Mouse (Mus musculus) intestine, postnatal 0 days (tissue): ENCODE results near the gene Mogat1. TPM values are rescaled to one million over a fixed set of nuclear protein-coding genes. Genes with fewer than 3 reads are reported as not detected.
"Not testable (repeated sequence)": the region's sequence is repeated elsewhere in the genome, so short reads cannot be mapped to it uniquely, and the experiment has no call there.

ENCODE experiments used
- ATAC-seq: fragments of 200-750 bp; cut with Nextera tagmentation; 2 replicates; pipeline ENCODE4 v1.8.0; 2017; ENCODE audit warnings: mild to moderate bottlenecking, moderate TSS enrichment, moderate library complexity
- H3K27ac ChIP-seq: fragments of 300-500 bp; sonication (generic); 2 replicates; pipeline ENCODE4 v1.5.1; 2014; ENCODE audit warnings: mild to moderate bottlenecking, low read depth, low read length, moderate library complexity
- H3K27me3 ChIP-seq: fragments of 300-500 bp; sonication (generic); replicated peaks from 2 replicates; pipeline ENCODE4 v1.6.1; 2014; ENCODE audit warnings: low read length, mixed read lengths; ENCODE audit not compliant: control insufficient read depth, insufficient read depth
- H3K36me3 ChIP-seq: fragments of 300-500 bp; sonication (generic); 2 replicates; pipeline ENCODE4 v1.6.1; 2014; ENCODE audit warnings: mild to moderate bottlenecking, moderate library complexity; ENCODE audit not compliant: control insufficient read depth, insufficient read depth
- H3K4me1 ChIP-seq: fragments of 300-500 bp; sonication (generic); replicated peaks from 2 replicates; pipeline ENCODE4 v1.6.1; 2014; ENCODE audit warnings: antibody characterized with exemption, low read length, mixed read lengths; ENCODE audit not compliant: control insufficient read depth, insufficient read depth
- H3K4me2 ChIP-seq: fragments of 300-500 bp; sonication (generic); replicated peaks from 2 replicates; pipeline ENCODE4 v1.6.1; 2014; ENCODE audit warnings: low read depth, mild to moderate bottlenecking, moderate library complexity
- H3K4me3 ChIP-seq: fragments of 300-500 bp; sonication (generic); 2 replicates; pipeline ENCODE4 v1.5.1; 2014; ENCODE audit warnings: low read depth, low read length
- H3K9ac ChIP-seq: fragments of 300-500 bp; sonication (generic); 2 replicates; pipeline ENCODE4 v1.6.1; 2014; ENCODE audit warnings: mild to moderate bottlenecking, low read depth, low read length
- H3K9me3 ChIP-seq: fragments of 300-500 bp; sonication (generic); 2 replicates; pipeline ENCODE4 v1.6.1; 2016; ENCODE audit warnings: mixed run types; ENCODE audit not compliant: control insufficient read depth
- CTCF ChIP-seq: sonication (generic); IDR thresholded peaks from 2 replicates; pipeline ENCODE4 v1.5.1; 2016; ENCODE audit warnings: low read depth, mild to moderate bottlenecking, control low read depth, antibody characterized with exemption, moderate library complexity
- WGBS: fragments of 180-500 bp; shearing (Covaris S2); extraction: QIAGEN DNeasy Blood & Tissue Kit; methylation state at CpG from one replicate; pipeline ENCODE4 v1.1.7; 2014; 5-methylcytosine and 5-hydroxymethylcytosine counted together
- polyA plus RNA-seq: library from polyadenylated mRNA; unstranded; fragments of >200 nt; fragmentation: Nextera tagmentation; extraction: Ambion mirVana; gene quantifications from 2 replicates; pipeline ENCODE4 v1.2.1, GENCODE M21; 2015

The Mogat1 gene
- polyA plus RNA-seq, 1 experiment from 2014 or later: 0.98 TPM

- H3K27ac ChIP-seq: no peak overlapping the region
- no peak overlapping the region for H3K9ac ChIP-seq
- H3K36me3 ChIP-seq: no peaks in the 10 kb centered on the region
- H3K27me3 ChIP-seq: no peaks in the 10 kb centered on the region
- WGBS: 79% methylated on average over 15 of the region's 15 CpGs
- TF ChIP-seq CTCF: no peak
- no peak overlapping the region for H3K4me2 ChIP-seq
- ATAC-seq: no peak
- no peaks in the 10 kb centered on the region for H3K4me1 ChIP-seq
- H3K9me3 ChIP-seq: no peaks in the 10 kb centered on the region
- H3K4me3 ChIP-seq: no peak overlapping the region
Measured at GRCm38 (mm10) chr1:78532184-78532800, 21.5 kb downstream of the Mogat1 start.

GRCm38 (mm10) chr1:78534428-78535150, 23.8 kb downstream of the Mogat1 start:
- H3K36me3 ChIP-seq: no peaks in the 10 kb centered on the region
- H3K4me1 ChIP-seq: no peaks in the 10 kb centered on the region
- H3K27ac ChIP-seq: no peak overlapping the region
- no peaks in the 10 kb centered on the region for H3K9me3 ChIP-seq
- H3K4me3 ChIP-seq: no peak overlapping the region
- 74% methylated on average over 9 of the region's 9 CpGs for WGBS
- ATAC-seq: no peak
- H3K9ac ChIP-seq: no peak overlapping the region
- no peak for TF ChIP-seq CTCF
- no peaks in the 10 kb centered on the region for H3K27me3 ChIP-seq
- no peak overlapping the region for H3K4me2 ChIP-seq

GRCm38 (mm10) chr1:78536310-78537164, 25.7 kb downstream of the Mogat1 start:
- WGBS: 31% methylated on average over 19 of the region's 19 CpGs
- Histone ChIP-seq H3K9ac (no peak overlapping the region), H3K27ac (no peak overlapping the region), H3K4me1 (no peaks in the 10 kb centered on the region), H3K4me2 (peak overlapping the region; percentile 62), H3K36me3 (no peaks in the 10 kb centered on the region), H3K27me3 (no peaks in the 10 kb centered on the region), H3K9me3 (no peaks in the 10 kb centered on the region), H3K4me3 (no peak overlapping the region; the same call in 1 of the 2 replicates)
- no peak for ATAC-seq
- TF ChIP-seq CTCF: peak; percentile 86

- Histone ChIP-seq H3K9me3 (no peaks in the 10 kb centered on the region), H3K4me3 (peak overlapping the region; percentile 22), H3K36me3 (no peaks in the 10 kb centered on the region), H3K4me1 (no peaks in the 10 kb centered on the region), H3K27ac (no peak overlapping the region), H3K27me3 (no peaks in the 10 kb centered on the region), H3K9ac (no peak overlapping the region; the same call in 1 of the 2 replicates), H3K4me2 (peak overlapping the region; percentile 62)
- no peak for TF ChIP-seq CTCF
- peak; percentile 63; the same call in 1 of the 2 replicates for ATAC-seq
- WGBS: 37% methylated on average over 16 of the region's 16 CpGs
Measured at GRCm38 (mm10) chr1:78537494-78538010, 26.8 kb downstream of the Mogat1 start.

- TF ChIP-seq CTCF: no peak
Measured at GRCm38 (mm10) chr1:78538396-78538795, 27.6 kb downstream of the Mogat1 start.

GRCm38 (mm10) chr1:78539166-78539565, 28.4 kb downstream of the Mogat1 start:
- no peak overlapping the region for H3K4me2 ChIP-seq
- H3K36me3 ChIP-seq: no peaks in the 10 kb centered on the region
- TF ChIP-seq CTCF: no peak
- no peak overlapping the region for H3K4me3 ChIP-seq
- no peak overlapping the region for H3K9ac ChIP-seq
- H3K27ac ChIP-seq: no peak overlapping the region
- no peak for ATAC-seq
- H3K27me3 ChIP-seq: no peaks in the 10 kb centered on the region
- WGBS: 74% methylated on average over 6 of the region's 6 CpGs
- H3K9me3 ChIP-seq: no peaks in the 10 kb centered on the region
- no peaks in the 10 kb centered on the region for H3K4me1 ChIP-seq

More at GRCm38 (mm10) chr1:78538396-78538795, 27.6 kb downstream of the Mogat1 start:
- Histone ChIP-seq H3K36me3 (no peaks in the 10 kb centered on the region), H3K27me3 (no peaks in the 10 kb centered on the region), H3K4me1 (no peaks in the 10 kb centered on the region), H3K4me2 (no peak overlapping the region), H3K9me3 (no peaks in the 10 kb centered on the region), H3K27ac (no peak overlapping the region), H3K4me3 (no peak overlapping the region), H3K9ac (no peak overlapping the region)
- WGBS: 66% methylated on average over 5 of the region's 5 CpGs
- no peak for ATAC-seq

GRCm38 (mm10) chr1:78543631-78544030, 32.8 kb downstream of the Mogat1 start:
- not testable (repeated sequence) for ATAC-seq, H3K27me3 ChIP-seq, H3K4me3 ChIP-seq, H3K9me3 ChIP-seq, H3K4me2 ChIP-seq, H3K36me3 ChIP-seq, H3K27ac ChIP-seq, H3K4me1 ChIP-seq, H3K9ac ChIP-seq
- 90% methylated on average over 1 of the region's 1 CpGs for WGBS
